Mouse (Mus musculus): ENCODE data around the gene Accsl.
A peak's percentile ranks its signal among the peaks of the same experiment; 100 is the strongest.

The Accsl gene

GRCm38 (mm10) chr2:93874606-93875005 is 5.6 kb upstream of the Accsl start:
- DNase-seq (ENCODE audit: low spot score in 2 of 2) = no peak

- no peak for DNase-seq (ENCODE audit: low spot score in 2 of 2)
Observed at GRCm38 (mm10) chr2:93874227-93874514, 5.2 kb upstream of the Accsl start.

DNA sequence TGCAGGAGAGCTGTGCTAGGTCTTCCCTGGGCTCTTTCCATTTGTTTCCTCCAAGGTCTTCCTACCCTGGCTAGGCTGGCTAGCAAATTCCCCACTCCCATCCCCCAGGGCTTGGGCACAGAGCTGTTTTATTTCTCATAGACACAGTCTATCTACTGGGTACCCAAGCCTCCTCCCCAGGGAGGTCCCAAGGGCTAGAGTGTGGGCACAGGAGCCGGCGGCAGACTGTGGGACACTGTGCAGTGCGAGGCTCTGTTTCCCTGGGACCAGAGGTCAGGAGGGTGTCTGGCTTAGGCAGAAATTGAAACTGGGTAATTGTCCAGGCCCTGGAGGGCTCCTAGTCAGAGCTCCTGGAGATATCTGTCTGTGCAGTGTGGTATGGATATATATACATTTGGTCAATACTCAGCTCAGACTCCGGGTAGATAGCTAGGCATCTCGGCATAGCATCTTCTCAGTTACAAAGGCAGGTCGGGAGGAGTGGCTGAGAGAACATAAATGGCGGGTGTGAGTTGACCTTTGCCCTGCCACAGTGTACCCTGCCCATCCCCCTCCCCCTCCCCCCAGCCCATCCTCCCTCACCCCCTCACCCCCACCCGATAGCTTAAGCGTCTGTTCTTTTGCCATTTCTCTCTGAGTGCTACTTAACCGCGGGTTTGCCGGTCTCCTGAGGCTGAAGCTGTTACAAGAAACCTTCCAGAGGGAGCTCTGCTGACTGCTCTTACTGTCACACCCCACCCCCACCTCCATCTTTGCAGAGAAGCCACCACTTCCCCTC is 4.7 kb upstream of the Accsl start:
- DNase-seq (ENCODE audit: low spot score in 2 of 2) = no peak

DNA sequence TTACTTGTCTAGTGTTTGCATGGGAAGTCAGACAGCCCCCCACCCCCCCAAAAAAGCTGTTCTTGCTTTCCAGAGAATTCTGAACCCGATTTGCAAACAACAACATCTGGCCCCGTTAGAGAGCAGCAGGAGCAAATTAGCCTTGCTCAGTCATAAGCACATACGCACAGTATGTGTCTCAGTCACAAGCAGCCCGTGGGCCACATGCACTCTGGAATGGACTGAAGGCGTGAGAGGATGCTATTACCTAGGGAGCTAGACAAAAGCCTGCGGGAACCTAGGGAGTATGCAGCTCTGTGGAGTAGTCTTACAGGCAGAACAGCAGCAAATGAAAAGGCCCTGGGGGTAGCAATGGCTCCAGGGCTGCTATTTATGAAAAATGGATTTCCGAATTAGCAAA is 3.3 kb upstream of the Accsl start:
- no peak for DNase-seq (ENCODE audit: low spot score in 2 of 2)

- DNase-seq (ENCODE audit: low spot score in 2 of 2) = no peak
Observed at GRCm38 (mm10) chr2:93871411-93871925, 2.5 kb upstream of the Accsl start.

GRCm38 (mm10) chr2:93870842-93871241 is 1.9 kb upstream of the Accsl start:
- peak; percentile 46 to 62 for DNase-seq (ENCODE audit: low spot score in 2 of 2)

DNA sequence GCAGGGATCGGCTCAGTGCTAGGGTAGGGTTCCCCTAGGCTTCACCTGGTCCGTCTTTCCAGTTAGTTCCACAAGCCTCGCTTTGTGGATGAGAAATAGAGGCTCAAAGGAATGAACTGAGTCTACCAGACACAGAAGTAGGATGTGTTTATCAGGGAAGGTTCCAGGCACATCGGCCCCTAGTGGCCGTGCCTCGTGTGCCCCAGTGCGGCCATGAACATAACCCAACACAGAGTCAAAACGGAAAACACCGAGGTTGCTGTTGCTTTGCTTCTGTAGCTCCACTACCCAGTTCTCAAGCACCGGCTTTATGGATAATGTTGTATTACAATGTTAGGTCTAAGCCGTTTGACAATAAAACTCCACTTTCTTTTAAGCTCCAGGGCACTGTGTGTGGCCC is 391 bp downstream of the Accsl start:
- no peak for DNase-seq (ENCODE audit: low spot score in 2 of 2)

DNA sequence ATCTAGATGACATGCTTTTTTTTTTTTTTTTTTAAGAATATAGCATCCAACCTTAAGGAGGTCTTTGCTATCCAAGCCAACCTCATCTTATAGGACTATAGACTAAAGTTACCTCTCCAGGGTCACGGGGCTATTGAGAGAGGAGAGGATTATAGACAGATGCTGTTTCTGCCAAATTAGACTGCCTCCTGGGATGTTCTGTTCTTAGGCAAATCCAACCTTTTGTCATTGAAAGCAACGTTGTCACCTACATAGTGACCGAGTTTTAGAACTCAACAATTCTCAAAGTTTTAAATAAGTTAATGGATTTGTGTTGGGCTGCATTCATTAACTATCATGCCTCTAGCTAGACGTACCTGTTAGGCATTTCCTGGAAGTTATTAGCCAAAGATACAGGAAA is 5.7 kb downstream of the Accsl start:
- no peak for DNase-seq (ENCODE audit: low spot score in 2 of 2)

- DNase-seq (ENCODE audit: low spot score in 2 of 2) = no peak
Observed at GRCm38 (mm10) chr2:93858845-93859244, 10.1 kb downstream of the Accsl start.

DNA sequence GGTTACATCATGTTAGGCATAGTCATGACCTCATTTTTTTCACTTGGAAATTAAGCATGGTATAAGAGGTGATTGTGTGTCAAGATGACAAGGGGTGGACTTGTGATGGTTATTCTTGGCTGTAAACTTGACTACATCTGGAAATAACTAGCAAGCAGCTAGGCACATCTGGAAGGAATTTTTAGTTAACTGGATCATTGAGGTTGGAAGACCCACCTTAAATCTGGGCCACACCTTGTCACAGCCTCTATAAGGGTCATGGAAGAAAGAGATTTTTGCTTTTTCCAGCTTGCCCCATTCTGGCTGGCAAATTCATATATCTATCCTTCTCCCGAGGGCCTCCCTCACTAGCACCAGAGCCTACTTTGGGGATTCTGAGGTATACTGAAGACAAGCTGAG is 17.7 kb downstream of the Accsl start:
- DNase-seq (ENCODE audit: low spot score in 2 of 2) = no peak

DNA sequence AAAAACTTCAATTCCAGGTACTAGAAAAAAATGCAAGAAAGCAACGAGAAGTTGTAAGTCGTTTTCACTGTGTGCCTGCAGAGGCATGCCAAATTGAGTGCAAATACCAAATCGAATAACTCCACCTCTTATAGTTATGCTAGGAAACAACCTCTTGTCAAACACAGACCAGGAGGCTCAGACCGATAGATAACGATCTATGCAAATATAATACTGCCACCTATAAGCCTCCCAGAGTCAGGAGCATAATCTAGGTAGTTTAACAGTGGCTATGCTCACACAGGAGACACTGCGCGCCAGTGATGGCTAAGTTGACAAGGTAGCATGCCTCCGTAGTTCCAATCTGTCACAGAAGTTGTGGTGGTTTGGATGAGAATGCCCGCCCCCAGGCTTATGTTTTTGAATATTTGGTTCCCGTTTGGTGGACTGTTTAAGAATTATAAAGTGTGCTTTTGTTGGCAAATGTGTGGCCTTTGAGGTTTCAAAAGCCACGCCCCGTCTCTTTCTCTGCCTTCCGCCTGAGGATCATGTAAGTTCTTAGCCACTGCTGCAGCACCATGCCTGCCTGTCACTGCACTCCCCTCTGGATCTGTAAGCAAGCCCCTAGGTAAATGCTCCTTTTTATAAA is 18.5 kb downstream of the Accsl start:
- no peak for DNase-seq (ENCODE audit: low spot score in 2 of 2)

DNA sequence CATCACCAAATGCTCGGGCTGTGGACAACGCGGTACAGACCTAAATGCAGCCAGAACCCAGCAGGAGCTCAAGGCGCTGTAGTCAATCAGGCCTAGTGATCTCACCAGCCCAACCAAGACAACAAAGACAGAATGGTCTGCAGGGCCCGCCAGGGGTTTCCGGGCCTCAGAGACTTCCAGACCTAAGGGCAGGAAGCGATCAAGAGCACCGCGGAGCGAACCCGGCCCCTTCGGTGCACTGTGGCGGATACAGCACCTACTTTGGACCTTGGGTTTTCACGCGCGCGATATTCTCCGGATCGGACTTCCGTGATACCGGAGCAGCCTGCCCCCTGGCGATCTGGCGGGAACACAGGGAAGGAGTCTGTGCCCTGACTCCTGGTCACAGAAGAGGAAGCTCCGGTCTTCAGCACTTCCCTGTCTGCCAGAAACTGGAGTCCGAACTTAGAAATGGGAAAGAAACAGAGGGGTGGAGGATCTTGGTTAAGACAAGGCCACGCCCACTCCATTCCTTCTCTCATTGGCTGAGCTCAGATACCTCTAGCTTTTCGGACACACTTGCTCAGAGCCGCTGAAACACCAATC is 19.4 kb downstream of the Accsl start, which contains the start of gene Accs:
Accs (minus strand) TSS at position 439 of the 585 bp plus-strand sequence.
- peak; percentile 64 to 80 for DNase-seq (ENCODE audit: low spot score in 2 of 2)

DNA sequence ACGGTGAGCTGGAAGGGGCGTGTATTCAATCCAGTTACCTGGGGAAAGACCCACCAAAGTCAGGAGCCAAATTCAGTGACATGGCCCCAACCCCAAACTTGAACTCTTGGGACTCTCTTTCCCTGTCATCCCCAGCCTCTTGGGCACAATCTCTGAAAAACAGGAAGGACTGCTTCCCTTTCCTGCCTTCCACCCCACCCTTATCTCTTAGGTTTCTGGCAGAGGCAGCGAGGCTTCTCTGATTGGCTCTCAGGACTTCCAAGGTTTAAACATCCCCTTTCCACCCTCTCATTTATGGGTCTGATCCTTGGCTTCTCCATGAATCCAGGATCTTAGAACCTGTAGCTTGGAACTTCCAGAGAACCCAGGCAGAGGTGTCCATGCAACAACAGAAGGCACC is 27.6 kb downstream of the Accsl start:
- DNase-seq (ENCODE audit: low spot score in 2 of 2) = no peak

- DNase-seq (ENCODE audit: low spot score in 2 of 2) = no peak
Observed at GRCm38 (mm10) chr2:93840109-93840508, 28.8 kb downstream of the Accsl start.

GRCm38 (mm10) chr2:93838931-93839330 is 30.0 kb downstream of the Accsl start:
- DNase-seq (ENCODE audit: low spot score in 2 of 2) = no peak

DNA sequence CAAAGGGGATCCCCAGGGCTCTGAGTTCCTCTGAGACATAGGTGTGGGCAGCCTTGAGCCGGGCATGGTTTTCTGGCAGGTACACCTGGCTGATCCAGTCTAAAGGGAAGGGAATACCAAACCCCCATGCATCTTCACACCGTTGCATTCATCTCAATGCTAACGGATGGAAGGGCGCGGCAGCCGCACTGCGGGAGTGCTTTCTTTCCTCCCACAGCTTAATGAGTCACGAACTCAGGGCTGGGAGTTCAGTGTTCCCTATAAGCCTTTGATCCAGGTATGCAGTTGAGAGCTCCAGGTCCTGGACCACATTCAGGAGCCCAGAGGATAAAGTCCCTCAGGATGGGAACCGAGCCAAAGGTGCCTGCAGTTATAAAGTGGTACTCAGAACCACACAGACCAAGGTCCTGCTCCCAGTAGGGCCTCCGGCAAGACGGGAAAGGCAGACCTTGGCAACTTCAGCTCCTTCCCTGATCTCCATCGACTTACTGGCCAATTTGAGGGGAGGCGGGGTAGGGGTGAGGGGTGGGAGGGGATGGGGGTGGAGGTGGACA is 32.6 kb downstream of the Accsl start:
- DNase-seq (ENCODE audit: low spot score in 2 of 2) = no peak

- DNase-seq (ENCODE audit: low spot score in 2 of 2) = no peak
Observed at GRCm38 (mm10) chr2:93835596-93835995, 33.4 kb downstream of the Accsl start.

- DNase-seq (ENCODE audit: low spot score in 2 of 2) = peak; percentile 33 to 57
Observed at GRCm38 (mm10) chr2:93823519-93823918, 45.4 kb downstream of the Accsl start.

DNA sequence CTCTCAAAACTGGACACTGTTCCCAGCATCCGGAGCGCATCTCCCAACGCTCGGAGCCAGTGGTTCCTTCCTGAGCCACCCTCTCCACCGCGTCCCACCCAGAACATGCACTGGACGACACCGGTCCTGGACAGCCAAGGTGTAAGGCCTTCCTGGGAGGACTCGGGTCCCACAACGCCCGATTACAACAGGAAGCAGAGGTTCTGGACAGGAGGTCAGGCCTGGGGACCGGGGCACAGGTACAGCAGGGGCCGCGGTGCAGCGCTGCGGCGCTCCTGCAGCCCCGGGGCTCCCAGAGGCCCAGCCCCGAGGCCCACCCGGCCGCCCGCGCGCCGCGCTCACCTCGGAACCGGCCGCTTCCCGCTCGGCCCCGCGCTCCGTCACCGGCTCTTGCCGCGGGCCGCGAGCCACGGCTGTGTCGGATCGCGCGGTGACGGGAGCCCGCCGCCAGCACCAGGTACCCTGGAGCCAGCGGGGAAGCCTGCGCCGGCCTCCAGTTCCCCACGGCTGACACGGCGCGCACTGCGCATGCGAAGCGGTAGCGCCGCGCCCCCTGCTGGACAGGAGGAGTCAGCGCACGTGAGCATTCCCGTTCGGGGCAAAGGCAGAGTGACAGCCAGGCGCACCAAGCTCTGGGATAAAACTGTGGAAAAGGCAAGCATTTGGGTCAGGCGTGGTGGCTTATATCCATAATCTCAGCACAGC is 46.8 kb downstream of the Accsl start, which contains the start of gene Ext2:
Ext2 (minus strand) TSS at position 524 of the 705 bp plus-strand sequence.
- DNase-seq (ENCODE audit: low spot score in 2 of 2) = peak; percentile 86 to 89

DNA sequence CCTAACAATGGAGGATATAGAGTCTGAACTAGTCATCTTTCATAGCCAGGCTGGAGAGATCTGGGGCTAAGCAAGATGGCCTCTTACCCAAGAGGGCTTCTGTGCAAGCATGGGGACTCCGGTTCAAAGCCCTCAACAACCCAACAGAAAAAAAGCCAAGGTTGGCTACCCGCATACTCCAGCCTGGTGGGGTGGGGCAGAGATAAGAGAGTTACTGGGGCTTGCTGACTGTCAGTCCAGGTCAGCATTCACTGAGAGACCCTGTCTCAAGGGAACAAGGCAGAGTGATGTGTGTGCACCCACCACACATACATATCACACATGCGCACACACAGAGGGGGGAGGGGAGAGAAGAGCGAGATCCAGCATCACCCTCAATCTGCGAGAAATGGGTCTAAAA is 51.2 kb downstream of the Accsl start:
- DNase-seq (ENCODE audit: low spot score in 2 of 2) = no peak

DNA sequence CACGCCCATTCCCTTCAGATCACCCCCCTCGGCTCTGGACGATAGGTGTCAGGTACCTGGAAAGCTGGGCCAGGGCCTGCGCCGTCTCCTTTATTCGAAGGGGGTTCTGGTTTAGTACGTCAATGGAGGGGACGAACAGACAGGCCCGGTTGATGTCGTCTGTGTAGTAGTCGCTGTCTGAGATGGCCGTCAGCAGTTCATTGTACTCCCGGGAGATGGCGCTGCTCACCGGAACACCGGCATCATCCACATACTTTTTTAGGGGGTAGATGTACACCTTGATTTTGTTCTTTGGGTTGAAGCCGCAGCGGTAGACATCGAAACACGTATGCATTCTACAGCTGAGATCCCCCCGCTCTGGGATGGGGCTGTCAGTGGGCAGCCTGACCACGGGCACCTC is 55.6 kb downstream of the Accsl start:
- DNase-seq (ENCODE audit: low spot score in 2 of 2) = no peak

DNA sequence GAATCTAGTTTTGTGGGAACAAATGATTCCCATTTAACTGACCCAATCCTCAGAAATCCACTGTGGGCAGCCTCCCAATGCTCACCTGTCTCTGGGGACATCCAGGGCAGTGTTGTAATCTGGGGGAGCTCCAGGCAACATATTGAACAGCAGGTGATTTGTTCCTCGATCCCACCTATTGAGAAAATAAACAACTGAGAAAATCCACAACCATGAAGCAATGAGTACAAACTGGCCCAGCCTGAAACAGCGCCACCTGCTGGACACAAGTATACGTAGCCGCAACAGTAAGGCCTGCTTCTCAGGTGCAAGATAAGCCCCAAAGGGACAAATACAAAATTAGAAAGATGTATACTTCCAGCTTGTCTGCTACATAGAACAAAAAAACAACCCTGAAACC is 57.1 kb downstream of the Accsl start:
- DNase-seq (ENCODE audit: low spot score in 2 of 2) = peak; percentile 20 to 42

Data from urinary bladder, postnatal 36 days (tissue).